Mouse (Mus musculus): Measurements from ENCODE around the gene Gramd1c. TPM values are rescaled to one million over a fixed set of nuclear protein-coding genes. Genes with fewer than 3 reads are reported as not detected.

Gramd1c gene
- polyA plus RNA-seq, 1 experiment from 2014 or later = 2.1 TPM

GRCm38 (mm10) chr16:44055766-44056165 is 7.4 kb downstream of the Gramd1c start:
- Histone ChIP-seq H3K4me2 (no peak overlapping the region), H3K4me3 (no peak overlapping the region), H3K27me3 (no peaks in the 10 kb centered on the region), H3K27ac (no peak overlapping the region), H3K9ac (no peak overlapping the region), H3K9me3 (replicated peaks) (no peaks in the 10 kb centered on the region), H3K4me1 (no peaks in the 10 kb centered on the region), H3K36me3 (ENCODE audit: poor library complexity, severe bottlenecking) (no peaks in the 10 kb centered on the region)
- 59% methylated on average over 8 of the region's 8 CpGs for WGBS
- ATAC-seq = no peak

- 78% methylated on average over 6 of the region's 6 CpGs for WGBS
- H3K27ac ChIP-seq = no peak overlapping the region
- no peak overlapping the region for H3K4me3 ChIP-seq
- H3K4me1 ChIP-seq = no peaks in the 10 kb centered on the region
- H3K36me3 ChIP-seq (ENCODE audit: poor library complexity, severe bottlenecking) = no peaks in the 10 kb centered on the region
- no peaks in the 10 kb centered on the region for H3K27me3 ChIP-seq
- H3K9ac ChIP-seq = no peak overlapping the region
- H3K9me3 ChIP-seq (replicated peaks) = no peaks in the 10 kb centered on the region
- H3K4me2 ChIP-seq = no peak overlapping the region
- ATAC-seq = no peak
Measured at GRCm38 (mm10) chr16:44053265-44053664, 9.9 kb downstream of the Gramd1c start.

GRCm38 (mm10) chr16:44052390-44052789 is 10.8 kb downstream of the Gramd1c start:
- WGBS = 92% methylated on average over 6 of the region's 6 CpGs
- no peak for ATAC-seq

GRCm38 (mm10) chr16:44050139-44050538 is 13.0 kb downstream of the Gramd1c start:
- WGBS = 86% methylated on average over 5 of the region's 5 CpGs
- H3K36me3 ChIP-seq (ENCODE audit: poor library complexity, severe bottlenecking) = no peaks in the 10 kb centered on the region
- H3K4me3 ChIP-seq = no peak overlapping the region
- H3K4me1 ChIP-seq = no peaks in the 10 kb centered on the region
- ATAC-seq = no peak
- H3K9me3 ChIP-seq (replicated peaks) = no peaks in the 10 kb centered on the region
- H3K9ac ChIP-seq = no peak overlapping the region
- H3K27me3 ChIP-seq = no peaks in the 10 kb centered on the region
- no peak overlapping the region for H3K4me2 ChIP-seq
- no peak overlapping the region for H3K27ac ChIP-seq

More at GRCm38 (mm10) chr16:44052390-44052789, 10.8 kb downstream of the Gramd1c start:
- Histone ChIP-seq H3K9ac (no peak overlapping the region), H3K4me3 (no peak overlapping the region), H3K27ac (no peak overlapping the region), H3K4me1 (no peaks in the 10 kb centered on the region), H3K36me3 (ENCODE audit: poor library complexity, severe bottlenecking) (no peaks in the 10 kb centered on the region), H3K27me3 (no peaks in the 10 kb centered on the region), H3K4me2 (no peak overlapping the region), H3K9me3 (replicated peaks) (no peaks in the 10 kb centered on the region)

- H3K4me2 ChIP-seq = no peak overlapping the region
- no peak overlapping the region for H3K9ac ChIP-seq
- whole genome bisulfite sequencing = 84% methylated on average over 4 of the region's 4 CpGs
- no peaks in the 10 kb centered on the region for H3K4me1 ChIP-seq
- no peak overlapping the region for H3K27ac ChIP-seq
- H3K27me3 ChIP-seq = no peaks in the 10 kb centered on the region
- no peaks in the 10 kb centered on the region for H3K36me3 ChIP-seq (ENCODE audit: poor library complexity, severe bottlenecking)
- no peak overlapping the region for H3K4me3 ChIP-seq
- no peaks in the 10 kb centered on the region for H3K9me3 ChIP-seq (replicated peaks)
- ATAC-seq = no peak
Measured at GRCm38 (mm10) chr16:44039112-44039511, 24.0 kb downstream of the Gramd1c start.

GRCm38 (mm10) chr16:44035221-44035620 is 27.9 kb downstream of the Gramd1c start:
- Histone ChIP-seq H3K27ac (no peak overlapping the region), H3K4me2 (no peak overlapping the region), H3K4me3 (no peak overlapping the region), H3K27me3 (no peaks in the 10 kb centered on the region), H3K36me3 (ENCODE audit: poor library complexity, severe bottlenecking) (no peaks in the 10 kb centered on the region), H3K9ac (no peak overlapping the region; the same call in 1 of the 2 replicates), H3K9me3 (replicated peaks) (no peaks in the 10 kb centered on the region), H3K4me1 (no peaks in the 10 kb centered on the region)
- 88% methylated on average over 3 of the region's 3 CpGs for WGBS
- no peak for ATAC-seq

GRCm38 (mm10) chr16:44033365-44033764 is 29.8 kb downstream of the Gramd1c start:
- no peaks in the 10 kb centered on the region for H3K36me3 ChIP-seq (ENCODE audit: poor library complexity, severe bottlenecking)
- WGBS = 95% methylated on average over 5 of the region's 5 CpGs

GRCm38 (mm10) chr16:44029273-44029672 is 33.9 kb downstream of the Gramd1c start:
- Histone ChIP-seq H3K27ac (no peak overlapping the region), H3K4me1 (no peaks in the 10 kb centered on the region), H3K9me3 (replicated peaks) (no peaks in the 10 kb centered on the region), H3K9ac (no peak overlapping the region), H3K36me3 (ENCODE audit: poor library complexity, severe bottlenecking) (no peaks in the 10 kb centered on the region), H3K27me3 (no peaks in the 10 kb centered on the region), H3K4me2 (no peak overlapping the region), H3K4me3 (no peak overlapping the region)
- WGBS = 66% methylated on average over 2 of the region's 2 CpGs
- no peak for ATAC-seq

More at GRCm38 (mm10) chr16:44033365-44033764, 29.8 kb downstream of the Gramd1c start:
- Histone ChIP-seq H3K4me1 (no peaks in the 10 kb centered on the region), H3K9me3 (replicated peaks) (no peaks in the 10 kb centered on the region), H3K27ac (no peak overlapping the region), H3K27me3 (no peaks in the 10 kb centered on the region), H3K4me3 (no peak overlapping the region), H3K9ac (no peak overlapping the region), H3K4me2 (no peak overlapping the region)
- ATAC-seq = no peak

- no peak overlapping the region for H3K27ac ChIP-seq
- ATAC-seq = no peak
- no peaks in the 10 kb centered on the region for H3K27me3 ChIP-seq
- 86% methylated on average over 9 of the region's 9 CpGs for WGBS
- no peaks in the 10 kb centered on the region for H3K9me3 ChIP-seq (replicated peaks)
- H3K4me2 ChIP-seq = no peak overlapping the region
- H3K4me3 ChIP-seq = no peak overlapping the region
- no peaks in the 10 kb centered on the region for H3K36me3 ChIP-seq (ENCODE audit: poor library complexity, severe bottlenecking)
- H3K9ac ChIP-seq = no peak overlapping the region
- no peaks in the 10 kb centered on the region for H3K4me1 ChIP-seq
Measured at GRCm38 (mm10) chr16:44026822-44027221, 36.3 kb downstream of the Gramd1c start.

GRCm38 (mm10) chr16:44026210-44026609 is 36.9 kb downstream of the Gramd1c start:
- Histone ChIP-seq H3K4me2 (no peak overlapping the region), H3K9me3 (replicated peaks) (no peaks in the 10 kb centered on the region), H3K4me1 (no peaks in the 10 kb centered on the region), H3K36me3 (ENCODE audit: poor library complexity, severe bottlenecking) (no peaks in the 10 kb centered on the region), H3K4me3 (no peak overlapping the region), H3K9ac (no peak overlapping the region), H3K27me3 (no peaks in the 10 kb centered on the region), H3K27ac (no peak overlapping the region)
- 69% methylated on average over 6 of the region's 6 CpGs for WGBS
- no peak for ATAC-seq

GRCm38 (mm10) chr16:44018986-44019548 is 44.1 kb downstream of the Gramd1c start:
- Histone ChIP-seq H3K27me3 (no peaks in the 10 kb centered on the region), H3K27ac (no peak overlapping the region), H3K4me3 (no peak overlapping the region), H3K4me2 (no peak overlapping the region), H3K9ac (no peak overlapping the region), H3K4me1 (no peaks in the 10 kb centered on the region), H3K9me3 (replicated peaks) (no peaks in the 10 kb centered on the region), H3K36me3 (ENCODE audit: poor library complexity, severe bottlenecking) (no peaks in the 10 kb centered on the region)
- ATAC-seq = no peak
- 78% methylated on average over 2 of the region's 2 CpGs for WGBS

GRCm38 (mm10) chr16:44018372-44018771 is 44.8 kb downstream of the Gramd1c start:
- ATAC-seq = no peak
- no peak overlapping the region for H3K27ac ChIP-seq
- 63% methylated on average over 7 of the region's 7 CpGs for WGBS

GRCm38 (mm10) chr16:44017707-44018106 is 45.4 kb downstream of the Gramd1c start:
- Histone ChIP-seq H3K27me3 (no peaks in the 10 kb centered on the region), H3K4me1 (no peaks in the 10 kb centered on the region), H3K9me3 (replicated peaks) (no peaks in the 10 kb centered on the region), H3K4me3 (no peak overlapping the region), H3K4me2 (no peak overlapping the region), H3K27ac (no peak overlapping the region), H3K36me3 (ENCODE audit: poor library complexity, severe bottlenecking) (no peaks in the 10 kb centered on the region), H3K9ac (no peak overlapping the region)
- WGBS = 85% methylated on average over 4 of the region's 4 CpGs
- no peak for ATAC-seq

More at GRCm38 (mm10) chr16:44018372-44018771, 44.8 kb downstream of the Gramd1c start:
- Histone ChIP-seq H3K36me3 (ENCODE audit: poor library complexity, severe bottlenecking) (no peaks in the 10 kb centered on the region), H3K9ac (no peak overlapping the region), H3K4me3 (no peak overlapping the region), H3K9me3 (replicated peaks) (no peaks in the 10 kb centered on the region), H3K4me1 (no peaks in the 10 kb centered on the region), H3K4me2 (no peak overlapping the region), H3K27me3 (no peaks in the 10 kb centered on the region)

Data from forebrain, embryonic 13.5 days (tissue).